Mouse (Mus musculus) kidney, adult 8-10 months (tissue): ENCODE data around the gene Dlgap1.

Source experiments
- DNase-seq, 2 experiments: peaks; one replicate each; pipeline ENCODE4 v3.0.0; 2022

Gene Dlgap1

GRCm38 (mm10) chr17:70849399-70850232 lies 880.7 kb downstream of the Dlgap1 start:
- DNase-seq: peak; percentile 94 to 96

- peak; percentile 37 to 52 for DNase-seq
These were observed 881.5 kb downstream of the Dlgap1 start for GRCm38 (mm10) chr17:70850233-70850995.

DNA sequence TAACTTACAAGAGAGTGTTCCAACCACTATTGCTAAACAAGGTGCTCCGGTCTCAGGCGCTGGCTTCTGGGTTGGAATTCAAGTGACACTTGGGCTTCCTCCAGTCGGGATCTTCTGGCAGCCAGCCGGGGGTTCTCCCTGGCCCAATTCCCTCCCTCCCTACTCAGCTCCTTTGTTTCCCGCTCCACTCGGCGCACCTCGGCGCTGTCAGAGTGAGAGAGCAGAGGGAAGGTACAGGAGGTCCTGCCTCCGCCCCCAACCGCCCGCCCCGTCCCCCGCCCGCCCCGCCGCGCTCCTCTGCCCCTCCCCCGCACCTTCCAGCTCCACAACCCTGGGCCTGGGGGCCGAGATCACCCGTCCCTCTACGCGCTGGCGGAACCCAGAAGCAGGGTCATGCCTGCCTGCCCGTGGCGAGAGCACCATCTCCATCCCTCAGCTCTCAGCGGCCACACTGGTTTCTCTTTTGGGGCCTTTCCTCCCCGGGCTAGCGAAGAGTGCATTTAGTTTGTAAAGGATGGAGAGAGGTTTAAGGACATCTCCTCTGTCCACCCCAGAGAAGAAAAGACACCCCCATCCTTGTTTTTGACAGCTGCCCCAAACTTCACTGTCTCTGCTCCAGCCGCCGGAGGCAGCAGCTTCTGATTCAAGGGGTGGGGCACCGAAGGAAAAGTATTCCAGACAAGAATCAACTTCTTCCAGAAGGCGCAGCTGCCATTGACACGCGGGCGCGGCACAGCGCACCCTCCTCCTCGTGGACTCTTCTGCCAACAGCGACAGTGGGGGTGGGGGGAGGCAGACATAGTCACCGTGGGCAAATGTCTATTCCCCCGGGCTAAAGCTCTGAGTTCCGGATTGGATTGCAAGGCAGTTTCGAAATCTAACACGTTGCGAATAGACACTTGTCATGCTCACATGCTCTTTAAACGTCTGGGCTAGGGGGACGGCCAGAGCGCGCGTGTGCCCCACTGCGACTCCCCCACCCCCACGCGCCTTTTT lies 882.4 kb downstream of the Dlgap1 start:
- peak; percentile 83 to 85 for DNase-seq

- peak; percentile 57 to 74 for DNase-seq
These were observed 883.3 kb downstream of the Dlgap1 start for GRCm38 (mm10) chr17:70852011-70852685.

GRCm38 (mm10) chr17:70852686-70853386 lies 884.0 kb downstream of the Dlgap1 start:
- DNase-seq: peak; percentile 86

DNA sequence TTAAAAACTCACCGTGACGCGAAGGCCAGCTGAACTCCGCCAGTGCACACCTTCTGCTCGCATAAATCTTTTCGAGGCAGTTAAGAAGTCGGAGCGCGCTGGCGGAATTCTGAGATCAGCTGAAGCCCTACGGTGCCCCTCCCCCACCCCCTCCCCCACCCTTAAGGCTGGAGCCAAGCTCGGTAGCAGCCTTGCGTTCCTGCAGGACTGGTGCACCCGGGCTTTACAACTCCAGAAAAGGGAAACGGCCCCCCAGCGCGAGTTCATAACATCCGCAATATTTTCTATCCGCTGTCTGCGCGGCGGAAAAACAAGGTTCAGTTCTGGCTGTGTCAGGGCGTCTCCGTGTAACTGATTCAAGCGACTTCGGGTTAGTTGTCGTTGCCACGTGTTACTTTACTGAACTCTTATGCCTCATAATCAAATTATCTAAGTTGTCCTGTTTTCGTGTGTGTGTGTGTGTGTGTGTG lies 884.6 kb downstream of the Dlgap1 start, which contains the start of gene Tgif1:
Tgif1 (minus strand) TSS at position 111 of the 470 bp plus-strand sequence.
- DNase-seq: peak; percentile 52 to 65

DNA sequence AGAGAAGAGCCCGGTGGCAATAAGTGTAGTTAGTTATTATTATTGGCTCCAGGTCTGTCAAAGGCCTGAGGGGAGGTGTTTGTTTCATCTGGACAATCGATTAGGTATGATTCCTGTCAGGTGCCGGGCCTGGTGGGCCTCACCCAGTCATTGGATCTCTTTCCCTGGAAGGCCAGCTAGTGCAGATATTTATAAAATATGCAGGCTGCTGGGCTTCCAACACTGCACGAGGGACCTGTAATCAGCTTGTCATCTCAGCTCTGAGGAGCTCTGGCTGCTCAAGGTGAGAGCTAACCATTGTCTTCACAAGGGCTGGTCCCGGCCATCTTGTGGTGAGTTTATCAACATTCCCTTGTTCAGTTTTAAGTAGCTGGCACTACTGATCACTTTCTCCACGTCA lies 885.1 kb downstream of the Dlgap1 start:
- no peak for DNase-seq

DNA sequence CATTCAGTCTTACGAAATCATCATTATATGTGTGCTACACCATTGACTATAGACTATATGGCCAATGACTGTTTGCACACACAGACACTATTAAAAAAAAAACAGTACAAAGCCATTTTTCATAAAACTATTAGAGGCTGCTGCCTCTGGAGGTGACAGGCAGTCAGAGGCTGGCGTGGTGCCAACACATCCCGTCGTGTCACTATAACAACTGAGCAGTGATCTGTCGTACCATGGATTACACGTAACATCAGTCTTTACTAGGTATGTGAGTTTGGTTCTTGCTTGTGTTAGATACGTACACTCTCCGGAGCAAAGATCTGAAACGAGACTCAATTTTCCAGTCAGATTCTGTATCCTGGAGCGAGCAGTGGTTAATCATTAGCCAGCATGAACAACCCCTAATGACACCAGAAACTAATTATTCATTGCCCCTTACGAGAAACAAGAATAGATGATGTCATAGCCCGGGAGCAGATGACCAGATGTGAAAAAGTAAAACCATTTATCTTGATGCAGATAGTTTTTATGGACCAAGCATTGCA lies 888.1 kb downstream of the Dlgap1 start:
- peak in 1 of 2 experiments; percentile 35 for DNase-seq

DNA sequence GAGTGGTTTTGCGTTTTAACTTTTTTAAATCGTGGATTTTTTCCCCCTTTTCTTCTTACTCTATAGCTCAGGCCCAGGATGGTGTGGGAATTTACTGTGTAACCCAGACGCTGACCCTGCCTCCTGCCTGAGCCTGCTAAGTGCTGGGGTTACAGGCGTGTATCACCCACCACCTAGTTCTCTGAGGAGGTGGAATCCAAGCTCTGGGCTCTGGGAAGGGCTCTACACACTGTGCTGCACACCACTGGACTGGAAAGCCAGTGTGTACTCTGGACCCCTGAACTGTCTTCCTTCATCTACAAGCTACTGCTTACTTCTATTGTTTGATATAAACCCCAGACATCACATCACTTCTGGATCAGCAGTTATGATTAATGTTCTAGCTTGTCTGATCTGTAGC lies 889.9 kb downstream of the Dlgap1 start:
- no peak for DNase-seq

- no peak for DNase-seq
These were observed 895.2 kb downstream of the Dlgap1 start for GRCm38 (mm10) chr17:70864117-70864516.

DNA sequence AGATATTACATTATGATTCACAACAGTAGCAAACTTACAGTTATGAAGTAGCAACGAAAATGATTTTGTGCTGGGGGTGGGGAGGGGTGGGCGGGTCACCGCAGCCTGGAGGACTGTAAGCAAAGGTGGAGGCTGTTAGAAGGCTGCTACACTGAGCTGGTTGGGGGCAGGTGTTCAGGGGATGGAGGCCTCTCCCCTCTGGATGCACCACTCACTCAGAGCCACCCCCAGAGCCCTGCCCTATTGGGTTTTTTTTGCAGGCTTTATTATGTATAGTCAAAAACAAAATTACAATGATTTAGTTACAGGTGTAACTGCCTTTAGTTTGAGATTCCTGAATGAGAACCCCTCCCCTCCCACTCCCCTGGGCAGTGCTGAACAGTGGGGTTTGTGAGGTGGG lies 895.8 kb downstream of the Dlgap1 start:
- no peak for DNase-seq

- DNase-seq: no peak
These were observed 896.3 kb downstream of the Dlgap1 start for GRCm38 (mm10) chr17:70865060-70865604.

- no peak for DNase-seq
These were observed 897.2 kb downstream of the Dlgap1 start for GRCm38 (mm10) chr17:70866029-70866428.

- DNase-seq: no peak
These were observed 897.8 kb downstream of the Dlgap1 start for GRCm38 (mm10) chr17:70866538-70867114.

- no peak for DNase-seq
These were observed 899.8 kb downstream of the Dlgap1 start for GRCm38 (mm10) chr17:70868577-70869229.

DNA sequence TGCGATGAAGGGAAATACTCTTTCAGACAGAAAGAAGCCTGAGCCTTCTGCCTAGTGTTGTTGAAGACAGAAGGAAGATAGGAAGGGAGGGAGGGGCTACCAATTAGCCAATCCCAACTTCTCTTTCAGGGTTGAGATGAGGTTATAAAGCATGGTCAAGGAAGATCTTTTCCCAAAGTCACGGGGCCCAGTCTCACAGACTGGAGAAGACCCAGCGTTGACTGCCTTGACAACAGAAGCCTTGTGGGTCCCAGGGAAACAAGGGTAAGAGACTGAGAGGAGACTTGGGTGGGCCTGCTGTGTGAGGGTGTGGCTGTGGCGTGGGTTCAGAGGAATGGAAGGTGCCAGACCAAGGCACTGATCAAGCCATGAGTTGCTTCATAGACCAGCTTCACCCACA lies 901.7 kb downstream of the Dlgap1 start:
- DNase-seq: no peak
